Mouse (Mus musculus) kidney, adult 2 months (tissue): Measurements from ENCODE around the gene Itgae.

Experiments
- CTCF ChIP-seq: fragments of 200-500 bp; conservative IDR thresholded peaks from 2 replicates; pipeline ENCODE4 v1.5.1; 2011; ENCODE audit warnings: low read depth, mild to moderate bottlenecking, control low read depth, low read length, moderate library complexity, mixed read lengths; ENCODE audit not compliant: insufficient read depth, insufficient read length
- POLR2A ChIP-seq: fragments of 200-500 bp; IDR thresholded peaks from one replicate; pipeline ENCODE4 v1.6.1; 2011; ENCODE audit warnings: low read depth, low read length, control low read depth

GRCm38 (mm10) chr11:73136587-73136986 lies 46.2 kb downstream of the Itgae start:
- TF ChIP-seq CTCF (no peak), POLR2A (no peak)
